Mouse (Mus musculus): Measurements from ENCODE around the gene Zfp292. TPM values are rescaled to one million over a fixed set of nuclear protein-coding genes. Genes with fewer than 3 reads are reported as not detected.

Gene Zfp292
- polyA plus RNA-seq, 2 experiments: 11.9 to 23.2 TPM

DNA sequence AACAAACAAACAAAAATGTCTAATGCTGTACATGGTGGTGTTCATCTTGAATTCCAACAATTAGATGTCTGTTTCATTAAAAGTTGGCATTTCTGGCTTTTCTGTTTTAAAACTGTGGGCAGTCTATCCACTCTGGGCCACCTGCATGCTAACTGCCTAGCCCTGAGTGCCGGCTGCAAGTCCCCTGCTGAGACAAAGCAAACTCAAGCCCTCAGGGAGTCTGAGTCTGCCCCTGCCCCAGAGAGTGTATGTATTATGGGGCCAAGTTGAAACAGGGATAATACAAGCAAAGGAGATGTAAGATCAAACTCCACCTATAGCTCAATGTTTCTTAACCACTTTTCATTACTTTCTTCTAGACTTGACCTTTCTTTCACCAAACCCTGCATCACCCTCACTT lies 26.8 kb downstream of the Zfp292 start:
- no peak overlapping the region for H3K4me2 ChIP-seq (replicated peaks; ENCODE audit: low read depth, low read length, severe bottlenecking)
- 27% methylated on average over 1 of the region's 1 CpGs for WGBS
- H3K36me3 ChIP-seq (ENCODE audit: control insufficient read depth, insufficient read depth, low read length): peaks cover 24% of the 10 kb centered on the region
- H3K9me3 ChIP-seq (ENCODE audit: control insufficient read depth, low read length): no peaks in the 10 kb centered on the region
- no peak overlapping the region for H3K9ac ChIP-seq (ENCODE audit: low read depth, low read length, severe bottlenecking)
- DNase-seq (ENCODE audit: low spot score) (no peak), ATAC-seq (ENCODE audit: low FRiP score, low read depth) (no peak)
- TF ChIP-seq POLR2A (IDR thresholded peaks at IDR 0.05; ENCODE audit: borderline replicate concordance, extremely low read depth, insufficient read depth, insufficient read length): no peak
- no peaks in the 10 kb centered on the region for H3K4me1 ChIP-seq (ENCODE audit: control insufficient read depth, insufficient read depth, low read length)
- no peak overlapping the region for H3K27ac ChIP-seq (replicated peaks; ENCODE audit: low read depth, low read length)
- H3K27me3 ChIP-seq (ENCODE audit: control insufficient read depth, insufficient read depth, low read length): no peaks in the 10 kb centered on the region
- H3K4me3 ChIP-seq (replicated peaks; ENCODE audit: low read length): no peak overlapping the region

DNA sequence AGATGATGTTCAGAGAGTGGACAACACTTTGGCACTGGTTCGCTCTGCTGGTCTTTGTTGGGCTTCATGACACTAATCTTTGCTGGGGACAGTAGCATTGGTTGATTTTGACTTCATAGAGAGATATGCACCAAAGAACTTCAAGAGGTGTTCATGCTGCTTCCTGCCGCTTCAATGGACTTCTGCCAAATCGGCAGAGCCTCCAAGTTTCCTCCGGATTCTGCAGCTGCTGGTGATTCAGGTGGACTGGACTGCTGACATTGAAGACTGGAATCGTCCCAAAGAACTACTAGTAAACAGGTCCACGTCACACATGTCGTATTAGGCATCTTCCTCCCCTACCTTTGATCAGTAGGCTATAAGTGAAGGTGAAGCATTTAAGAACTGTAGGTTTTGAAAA lies 30.7 kb downstream of the Zfp292 start:
- no peak for ATAC-seq (ENCODE audit: low FRiP score, low read depth)
- WGBS: 94% methylated on average over 7 of the region's 7 CpGs
- no peak for TF ChIP-seq POLR2A (IDR thresholded peaks at IDR 0.05; ENCODE audit: borderline replicate concordance, extremely low read depth, insufficient read depth, insufficient read length)
- H3K36me3 ChIP-seq (ENCODE audit: control insufficient read depth, insufficient read depth, low read length): peaks cover 27% of the 10 kb centered on the region
- H3K4me3 ChIP-seq (replicated peaks; ENCODE audit: low read length): no peak overlapping the region
- H3K27ac ChIP-seq (replicated peaks; ENCODE audit: low read depth, low read length): no peak overlapping the region
- no peak overlapping the region for H3K4me2 ChIP-seq (replicated peaks; ENCODE audit: low read depth, low read length, severe bottlenecking)
- no peak for DNase-seq (ENCODE audit: low spot score)
- H3K9me3 ChIP-seq (ENCODE audit: control insufficient read depth, low read length): no peaks in the 10 kb centered on the region
- H3K27me3 ChIP-seq (ENCODE audit: control insufficient read depth, insufficient read depth, low read length): no peaks in the 10 kb centered on the region
- H3K9ac ChIP-seq (ENCODE audit: low read depth, low read length, severe bottlenecking): no peak overlapping the region
- no peaks in the 10 kb centered on the region for H3K4me1 ChIP-seq (ENCODE audit: control insufficient read depth, insufficient read depth, low read length)

DNA sequence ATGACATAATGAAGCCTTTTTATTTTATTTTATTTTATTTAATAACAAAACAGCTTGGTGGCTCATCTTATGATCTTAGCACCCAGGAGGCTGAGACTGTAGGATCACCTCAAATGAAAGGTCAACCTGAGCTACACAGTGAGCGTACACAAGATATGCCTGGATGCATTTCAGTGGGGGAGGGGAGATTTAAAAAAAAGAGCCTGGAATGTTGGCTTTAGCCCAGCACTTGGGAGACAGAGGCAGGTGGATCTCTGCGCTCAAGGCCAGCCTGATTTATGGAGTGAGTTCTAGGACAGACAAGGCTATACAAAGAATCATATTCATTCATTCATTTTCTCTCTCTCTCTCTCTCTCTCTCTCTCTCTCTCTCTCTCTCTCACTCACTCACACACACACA lies 32.6 kb downstream of the Zfp292 start:
- ATAC-seq (ENCODE audit: low FRiP score, low read depth): no peak
- WGBS: 93% methylated on average over 2 of the region's 2 CpGs
- Histone ChIP-seq H3K4me3 (replicated peaks; ENCODE audit: low read length) (no peak overlapping the region), H3K27me3 (ENCODE audit: control insufficient read depth, insufficient read depth, low read length) (no peaks in the 10 kb centered on the region), H3K9me3 (ENCODE audit: control insufficient read depth, low read length) (no peaks in the 10 kb centered on the region), H3K27ac (replicated peaks; ENCODE audit: low read depth, low read length) (no peak overlapping the region), H3K36me3 (ENCODE audit: control insufficient read depth, insufficient read depth, low read length) (peaks cover 27% of the 10 kb centered on the region), H3K4me2 (replicated peaks; ENCODE audit: low read depth, low read length, severe bottlenecking) (no peak overlapping the region), H3K9ac (ENCODE audit: low read depth, low read length, severe bottlenecking) (no peak overlapping the region), H3K4me1 (ENCODE audit: control insufficient read depth, insufficient read depth, low read length) (no peaks in the 10 kb centered on the region)
- TF ChIP-seq POLR2A (IDR thresholded peaks at IDR 0.05; ENCODE audit: borderline replicate concordance, extremely low read depth, insufficient read depth, insufficient read length): no peak
- DNase-seq (ENCODE audit: low spot score): no peak

DNA sequence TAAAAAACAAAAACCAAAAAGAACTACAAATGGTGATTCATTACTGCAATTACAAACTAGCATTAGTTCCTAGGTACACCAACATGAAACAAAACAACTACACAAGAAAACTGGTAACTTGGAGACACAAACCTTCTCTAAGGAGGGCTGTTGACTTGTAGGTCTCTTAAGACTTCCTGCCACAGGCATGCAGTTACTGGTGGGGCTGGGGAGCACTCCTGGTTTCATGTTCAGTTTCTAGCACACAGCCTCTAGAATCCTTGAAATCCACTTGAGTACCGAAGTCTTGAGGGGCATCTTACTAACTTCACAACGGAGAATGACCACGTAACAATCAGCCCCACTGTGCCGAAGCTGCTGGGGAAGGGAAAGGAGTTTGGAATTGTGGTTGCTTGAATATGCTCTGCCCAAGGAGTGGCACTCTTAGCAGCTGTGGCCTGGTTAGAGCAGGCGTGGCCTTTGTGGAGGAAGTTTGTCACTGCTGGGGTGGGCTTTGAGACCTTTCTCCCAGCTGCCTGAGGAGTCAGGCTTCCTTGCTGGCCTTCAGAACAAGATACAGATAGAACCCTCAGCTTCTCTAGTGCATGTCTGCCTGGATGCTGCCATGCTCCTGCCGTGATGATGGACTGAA lies 35.0 kb downstream of the Zfp292 start:
- TF ChIP-seq POLR2A (IDR thresholded peaks at IDR 0.05; ENCODE audit: borderline replicate concordance, extremely low read depth, insufficient read depth, insufficient read length): no peak
- 92% methylated on average over 6 of the region's 6 CpGs for whole genome bisulfite sequencing
- Histone ChIP-seq H3K4me3 (replicated peaks; ENCODE audit: low read length) (no peak overlapping the region), H3K9ac (ENCODE audit: low read depth, low read length, severe bottlenecking) (no peak overlapping the region), H3K9me3 (ENCODE audit: control insufficient read depth, low read length) (no peaks in the 10 kb centered on the region), H3K4me1 (ENCODE audit: control insufficient read depth, insufficient read depth, low read length) (no peaks in the 10 kb centered on the region), H3K36me3 (ENCODE audit: control insufficient read depth, insufficient read depth, low read length) (peaks cover 13% of the 10 kb centered on the region), H3K27ac (replicated peaks; ENCODE audit: low read depth, low read length) (no peak overlapping the region), H3K4me2 (replicated peaks; ENCODE audit: low read depth, low read length, severe bottlenecking) (no peak overlapping the region), H3K27me3 (ENCODE audit: control insufficient read depth, insufficient read depth, low read length) (no peaks in the 10 kb centered on the region)
- DNase-seq (ENCODE audit: low spot score) (no peak), ATAC-seq (ENCODE audit: low FRiP score, low read depth) (no peak)

DNA sequence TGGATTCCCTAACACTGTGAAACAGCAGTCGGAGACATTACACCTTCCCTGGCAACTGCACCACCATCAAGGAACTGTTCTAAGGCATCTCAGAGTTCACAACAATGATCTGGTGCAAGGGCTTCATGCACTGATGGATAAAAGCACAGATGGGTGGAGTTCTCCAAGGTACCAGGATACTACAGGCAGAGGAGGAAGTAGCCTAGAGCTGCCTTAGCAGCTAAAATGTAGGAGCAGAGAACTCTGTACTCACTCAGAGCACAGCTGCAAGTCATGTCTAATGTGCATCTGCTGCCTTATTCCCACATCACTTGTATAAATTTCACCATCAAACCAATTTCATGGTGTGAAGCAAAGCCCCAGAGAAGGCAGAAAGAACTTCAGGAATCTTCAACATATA lies 38.9 kb downstream of the Zfp292 start:
- DNase-seq (ENCODE audit: low spot score) (peak; percentile 10), ATAC-seq (ENCODE audit: low FRiP score, low read depth) (peak; percentile 70)
- H3K36me3 ChIP-seq (ENCODE audit: control insufficient read depth, insufficient read depth, low read length): peaks cover 7% of the 10 kb centered on the region
- no peaks in the 10 kb centered on the region for H3K9me3 ChIP-seq (ENCODE audit: control insufficient read depth, low read length)
- 100% methylated on average over 1 of the region's 1 CpGs for WGBS
- H3K27me3 ChIP-seq (ENCODE audit: control insufficient read depth, insufficient read depth, low read length): no peaks in the 10 kb centered on the region
- TF ChIP-seq POLR2A (IDR thresholded peaks at IDR 0.05; ENCODE audit: borderline replicate concordance, extremely low read depth, insufficient read depth, insufficient read length): no peak
- no peaks in the 10 kb centered on the region for H3K4me1 ChIP-seq (ENCODE audit: control insufficient read depth, insufficient read depth, low read length)
- no peak overlapping the region for H3K4me3 ChIP-seq (replicated peaks; ENCODE audit: low read length)
- no peak overlapping the region for H3K27ac ChIP-seq (replicated peaks; ENCODE audit: low read depth, low read length)
- H3K9ac ChIP-seq (ENCODE audit: low read depth, low read length, severe bottlenecking): no peak overlapping the region
- no peak overlapping the region for H3K4me2 ChIP-seq (replicated peaks; ENCODE audit: low read depth, low read length, severe bottlenecking)

DNA sequence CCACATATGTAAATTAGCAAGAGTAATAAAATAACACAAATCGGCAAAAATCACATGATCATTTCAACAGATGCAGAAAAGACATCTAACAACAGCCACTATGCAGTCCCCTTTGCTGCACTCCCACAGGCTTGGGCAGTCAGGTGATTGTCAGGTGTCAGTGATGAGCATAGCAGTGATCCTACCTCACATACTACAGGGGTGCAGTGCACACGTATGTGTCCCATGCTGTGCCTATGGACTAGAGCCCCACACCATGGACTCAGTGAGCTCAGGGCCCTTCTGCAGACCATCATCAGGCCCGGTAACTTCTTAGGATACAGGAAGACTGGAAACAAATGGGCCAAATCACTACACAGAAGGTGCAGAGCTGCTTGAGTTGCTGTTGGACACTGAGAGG lies 39.9 kb downstream of the Zfp292 start:
- Histone ChIP-seq H3K36me3 (ENCODE audit: control insufficient read depth, insufficient read depth, low read length) (peaks cover 16% of the 10 kb centered on the region), H3K9ac (ENCODE audit: low read depth, low read length, severe bottlenecking) (no peak overlapping the region), H3K4me2 (replicated peaks; ENCODE audit: low read depth, low read length, severe bottlenecking) (no peak overlapping the region), H3K4me3 (replicated peaks; ENCODE audit: low read length) (no peak overlapping the region), H3K27ac (replicated peaks; ENCODE audit: low read depth, low read length) (no peak overlapping the region), H3K4me1 (ENCODE audit: control insufficient read depth, insufficient read depth, low read length) (no peaks in the 10 kb centered on the region), H3K27me3 (ENCODE audit: control insufficient read depth, insufficient read depth, low read length) (no peaks in the 10 kb centered on the region), H3K9me3 (ENCODE audit: control insufficient read depth, low read length) (no peaks in the 10 kb centered on the region)
- 94% methylated on average over 3 of the region's 3 CpGs for WGBS
- ATAC-seq (ENCODE audit: low FRiP score, low read depth) (no peak), DNase-seq (ENCODE audit: low spot score) (no peak)
- no peak for TF ChIP-seq POLR2A (IDR thresholded peaks at IDR 0.05; ENCODE audit: borderline replicate concordance, extremely low read depth, insufficient read depth, insufficient read length)

Data from limb, embryonic 14.5 days (tissue).